Mouse (Mus musculus) heart, adult 2 months (tissue): ENCODE data around the gene Yipf2.

Experiments used
- CTCF ChIP-seq: fragments of 200-600 bp; IDR thresholded peaks from 2 replicates; pipeline ENCODE4 v1.8.1; 2022; ENCODE audit warnings: antibody characterized with exemption, mild to moderate bottlenecking, moderate library complexity
- EP300 ChIP-seq: fragments of 200-500 bp; IDR thresholded peaks from 2 replicates; pipeline ENCODE4 v1.6.1; 2011; ENCODE audit warnings: low read depth, low read length, control low read depth; ENCODE audit not compliant: insufficient read depth
- POLR2A ChIP-seq: fragments of 200-500 bp; IDR thresholded peaks from 2 replicates; pipeline ENCODE4 v1.6.1; 2011; ENCODE audit warnings: mild to moderate bottlenecking, low read depth, low read length, control low read depth; ENCODE audit not compliant: insufficient read depth

DNA sequence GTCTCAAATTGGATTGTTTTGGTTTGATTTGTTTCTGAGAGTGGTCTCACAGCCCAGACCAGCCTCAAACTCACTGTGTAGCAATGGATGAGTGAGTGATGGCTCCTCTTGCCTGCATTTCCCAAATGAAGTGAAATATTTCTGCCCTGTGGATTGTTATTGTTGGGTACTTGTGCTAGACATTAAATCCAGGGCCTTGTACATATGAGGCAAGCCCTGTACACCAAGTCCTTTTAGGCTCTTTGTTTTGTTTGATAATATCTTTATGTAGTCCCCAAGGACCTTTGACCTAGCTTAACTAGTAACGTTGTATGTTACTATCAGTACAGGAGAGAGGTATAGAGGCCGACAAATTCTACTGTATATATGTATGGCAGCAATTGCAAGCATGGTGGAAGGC, 2.2 kb upstream of the Yipf2 start:
- TF ChIP-seq EP300 (no peak), CTCF (no peak), POLR2A (no peak)
